Mouse (Mus musculus): ENCODE measurements around the gene Tmem232. TPM values are rescaled to one million over a fixed set of nuclear protein-coding genes. Genes with fewer than 3 reads are reported as not detected.
A peak's percentile ranks its signal among the peaks of the same experiment; 100 is the strongest.
"Not testable (repeated sequence)": the region's sequence is repeated elsewhere in the genome, so short reads cannot be mapped to it uniquely, and the experiment has no call there.

The Tmem232 gene
- polyA plus RNA-seq, 1 experiment from 2014 or later = 1.9 TPM

- no peaks in the 10 kb centered on the region for H3K4me1 ChIP-seq (ENCODE audit: control insufficient read depth, insufficient read depth, low read length)
These were observed 89.8 kb downstream of the Tmem232 start for GRCm38 (mm10) chr17:65450818-65451217.

GRCm38 (mm10) chr17:65437906-65438305, 102.7 kb downstream of the Tmem232 start:
- not testable (repeated sequence) for H3K9me3 ChIP-seq (ENCODE audit: control insufficient read depth, low read length); H3K4me3 ChIP-seq (ENCODE audit: low read depth, low read length); H3K27me3 ChIP-seq (ENCODE audit: control insufficient read depth, insufficient read depth, low read length); ATAC-seq (ENCODE audit: low read depth); H3K4me2 ChIP-seq (ENCODE audit: low read depth, low read length); H3K27ac ChIP-seq (ENCODE audit: low read depth, low read length); H3K36me3 ChIP-seq (ENCODE audit: control insufficient read depth, insufficient read depth, low read length); H3K9ac ChIP-seq (replicated peaks; ENCODE audit: low read depth, low read length); H3K4me1 ChIP-seq (ENCODE audit: control insufficient read depth, insufficient read depth, low read length)
- 88% methylated on average over 12 of the region's 12 CpGs for WGBS

More at GRCm38 (mm10) chr17:65450818-65451217, 89.8 kb downstream of the Tmem232 start:
- Histone ChIP-seq H3K27me3 (ENCODE audit: control insufficient read depth, insufficient read depth, low read length) (no peaks in the 10 kb centered on the region), H3K4me3 (ENCODE audit: low read depth, low read length) (no peak overlapping the region), H3K9ac (replicated peaks; ENCODE audit: low read depth, low read length) (no peak overlapping the region), H3K4me2 (ENCODE audit: low read depth, low read length) (no peak overlapping the region), H3K9me3 (ENCODE audit: control insufficient read depth, low read length) (no peaks in the 10 kb centered on the region), H3K27ac (ENCODE audit: low read depth, low read length) (no peak overlapping the region), H3K36me3 (ENCODE audit: control insufficient read depth, insufficient read depth, low read length) (no peaks in the 10 kb centered on the region)
- no peak for ATAC-seq (ENCODE audit: low read depth)

- no peak overlapping the region for H3K27ac ChIP-seq (ENCODE audit: low read depth, low read length)
- H3K36me3 ChIP-seq (ENCODE audit: control insufficient read depth, insufficient read depth, low read length) = no peaks in the 10 kb centered on the region
- H3K27me3 ChIP-seq (ENCODE audit: control insufficient read depth, insufficient read depth, low read length) = no peaks in the 10 kb centered on the region
- no peaks in the 10 kb centered on the region for H3K4me1 ChIP-seq (ENCODE audit: control insufficient read depth, insufficient read depth, low read length)
- H3K4me3 ChIP-seq (ENCODE audit: low read depth, low read length) = no peak overlapping the region
- no peaks in the 10 kb centered on the region for H3K9me3 ChIP-seq (ENCODE audit: control insufficient read depth, low read length)
- no peak overlapping the region for H3K4me2 ChIP-seq (ENCODE audit: low read depth, low read length)
- H3K9ac ChIP-seq (replicated peaks; ENCODE audit: low read depth, low read length) = no peak overlapping the region
- no peak for ATAC-seq (ENCODE audit: low read depth)
These were observed 121.5 kb downstream of the Tmem232 start for GRCm38 (mm10) chr17:65419124-65419523.

GRCm38 (mm10) chr17:65405309-65405708, 135.3 kb downstream of the Tmem232 start:
- no peak overlapping the region for H3K4me2 ChIP-seq (ENCODE audit: low read depth, low read length)
- ATAC-seq (ENCODE audit: low read depth) = no peak
- 8% methylated on average over 9 of the region's 9 CpGs for WGBS

GRCm38 (mm10) chr17:65400914-65401313, 139.7 kb downstream of the Tmem232 start:
- H3K36me3 ChIP-seq (ENCODE audit: control insufficient read depth, insufficient read depth, low read length) = no peaks in the 10 kb centered on the region
- no peak overlapping the region for H3K4me2 ChIP-seq (ENCODE audit: low read depth, low read length)
- no peak overlapping the region for H3K9ac ChIP-seq (replicated peaks; ENCODE audit: low read depth, low read length)
- H3K9me3 ChIP-seq (ENCODE audit: control insufficient read depth, low read length) = no peaks in the 10 kb centered on the region
- H3K4me3 ChIP-seq (ENCODE audit: low read depth, low read length) = no peak overlapping the region
- H3K27me3 ChIP-seq (ENCODE audit: control insufficient read depth, insufficient read depth, low read length) = no peaks in the 10 kb centered on the region
- ATAC-seq (ENCODE audit: low read depth) = no peak
- H3K4me1 ChIP-seq (ENCODE audit: control insufficient read depth, insufficient read depth, low read length) = no peaks in the 10 kb centered on the region
- H3K27ac ChIP-seq (ENCODE audit: low read depth, low read length) = no peak overlapping the region
- WGBS = 70% methylated on average over 1 of the region's 1 CpGs

More at GRCm38 (mm10) chr17:65405309-65405708, 135.3 kb downstream of the Tmem232 start:
- Histone ChIP-seq H3K9me3 (ENCODE audit: control insufficient read depth, low read length) (no peaks in the 10 kb centered on the region), H3K27ac (ENCODE audit: low read depth, low read length) (no peak overlapping the region), H3K9ac (replicated peaks; ENCODE audit: low read depth, low read length) (no peak overlapping the region), H3K4me1 (ENCODE audit: control insufficient read depth, insufficient read depth, low read length) (no peaks in the 10 kb centered on the region), H3K27me3 (ENCODE audit: control insufficient read depth, insufficient read depth, low read length) (no peaks in the 10 kb centered on the region), H3K36me3 (ENCODE audit: control insufficient read depth, insufficient read depth, low read length) (no peaks in the 10 kb centered on the region), H3K4me3 (ENCODE audit: low read depth, low read length) (no peak overlapping the region)

GRCm38 (mm10) chr17:65384411-65384962, 156.1 kb downstream of the Tmem232 start:
- 56% methylated on average over 9 of the region's 9 CpGs for WGBS

GRCm38 (mm10) chr17:65370034-65370780, 170.4 kb downstream of the Tmem232 start:
- Histone ChIP-seq H3K9me3 (ENCODE audit: control insufficient read depth, low read length) (no peaks in the 10 kb centered on the region), H3K4me1 (ENCODE audit: control insufficient read depth, insufficient read depth, low read length) (no peaks in the 10 kb centered on the region), H3K9ac (replicated peaks; ENCODE audit: low read depth, low read length) (no peak overlapping the region), H3K4me2 (ENCODE audit: low read depth, low read length) (no peak overlapping the region), H3K27me3 (ENCODE audit: control insufficient read depth, insufficient read depth, low read length) (no peaks in the 10 kb centered on the region), H3K27ac (ENCODE audit: low read depth, low read length) (no peak overlapping the region), H3K36me3 (ENCODE audit: control insufficient read depth, insufficient read depth, low read length) (no peaks in the 10 kb centered on the region), H3K4me3 (ENCODE audit: low read depth, low read length) (no peak overlapping the region)
- WGBS = 38% methylated on average over 7 of the region's 7 CpGs
- no peak for ATAC-seq (ENCODE audit: low read depth)

More at GRCm38 (mm10) chr17:65384411-65384962, 156.1 kb downstream of the Tmem232 start:
- H3K27me3 ChIP-seq (ENCODE audit: control insufficient read depth, insufficient read depth, low read length) = no peaks in the 10 kb centered on the region
- ATAC-seq (ENCODE audit: low read depth) = no peak; the same call in 1 of the 2 replicates
- no peak overlapping the region for H3K4me3 ChIP-seq (ENCODE audit: low read depth, low read length)
- H3K36me3 ChIP-seq (ENCODE audit: control insufficient read depth, insufficient read depth, low read length) = no peaks in the 10 kb centered on the region
- no peaks in the 10 kb centered on the region for H3K4me1 ChIP-seq (ENCODE audit: control insufficient read depth, insufficient read depth, low read length)
- no peaks in the 10 kb centered on the region for H3K9me3 ChIP-seq (ENCODE audit: control insufficient read depth, low read length)
- no peak overlapping the region for H3K27ac ChIP-seq (ENCODE audit: low read depth, low read length)
- no peak overlapping the region for H3K9ac ChIP-seq (replicated peaks; ENCODE audit: low read depth, low read length)
- H3K4me2 ChIP-seq (ENCODE audit: low read depth, low read length) = no peak overlapping the region

GRCm38 (mm10) chr17:65365535-65366254, 174.9 kb downstream of the Tmem232 start:
- no peaks in the 10 kb centered on the region for H3K36me3 ChIP-seq (ENCODE audit: control insufficient read depth, insufficient read depth, low read length)
- H3K27ac ChIP-seq (ENCODE audit: low read depth, low read length) = no peak overlapping the region
- no peak overlapping the region for H3K9ac ChIP-seq (replicated peaks; ENCODE audit: low read depth, low read length)
- H3K4me2 ChIP-seq (ENCODE audit: low read depth, low read length) = no peak overlapping the region
- H3K4me1 ChIP-seq (ENCODE audit: control insufficient read depth, insufficient read depth, low read length) = no peaks in the 10 kb centered on the region
- WGBS = 45% methylated on average over 3 of the region's 3 CpGs
- ATAC-seq (ENCODE audit: low read depth) = peak; percentile 58; the same call in 1 of the 2 replicates
- H3K4me3 ChIP-seq (ENCODE audit: low read depth, low read length) = no peak overlapping the region
- no peaks in the 10 kb centered on the region for H3K9me3 ChIP-seq (ENCODE audit: control insufficient read depth, low read length)
- no peaks in the 10 kb centered on the region for H3K27me3 ChIP-seq (ENCODE audit: control insufficient read depth, insufficient read depth, low read length)

GRCm38 (mm10) chr17:65351836-65352235, 188.7 kb downstream of the Tmem232 start:
- no peak for ATAC-seq (ENCODE audit: low read depth)
- H3K36me3 ChIP-seq (ENCODE audit: control insufficient read depth, insufficient read depth, low read length) = no peaks in the 10 kb centered on the region
- no peak overlapping the region for H3K27ac ChIP-seq (ENCODE audit: low read depth, low read length)
- H3K9ac ChIP-seq (replicated peaks; ENCODE audit: low read depth, low read length) = no peak overlapping the region
- H3K4me2 ChIP-seq (ENCODE audit: low read depth, low read length) = no peak overlapping the region
- H3K4me1 ChIP-seq (ENCODE audit: control insufficient read depth, insufficient read depth, low read length) = no peaks in the 10 kb centered on the region
- H3K9me3 ChIP-seq (ENCODE audit: control insufficient read depth, low read length) = no peaks in the 10 kb centered on the region
- no peak overlapping the region for H3K4me3 ChIP-seq (ENCODE audit: low read depth, low read length)
- WGBS = 91% methylated on average over 8 of the region's 8 CpGs
- H3K27me3 ChIP-seq (ENCODE audit: control insufficient read depth, insufficient read depth, low read length) = no peaks in the 10 kb centered on the region
